15 mouse cellular contexts compared by ENCODE assay signal in the genomic region with DNA sequence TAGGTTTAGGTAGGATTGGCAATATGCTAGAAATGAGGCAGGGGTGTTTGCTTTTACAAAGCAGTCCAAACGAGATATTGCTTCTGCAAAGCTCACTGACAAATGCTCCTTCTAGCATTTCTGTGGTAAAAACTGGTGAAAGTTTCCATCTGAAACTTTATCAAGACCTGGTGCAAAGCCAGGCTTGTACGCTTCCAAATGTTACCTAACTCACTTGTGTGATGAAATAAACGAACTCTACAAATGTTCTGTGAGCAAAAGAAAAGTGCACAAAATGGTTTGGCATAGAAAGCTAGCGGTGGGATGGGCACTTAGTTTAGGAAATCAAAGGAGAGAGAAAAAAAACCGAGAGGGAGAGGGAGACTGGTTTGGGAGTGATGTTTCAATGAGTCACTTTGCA.
"Had no signal": no experiment of that assay in that cellular context is flagged by ENCODE, and none has a peak within 500 bp of the region (broad histone marks: within the 10 kb centered on the region; RNA-seq: fewer than 3 reads in every experiment).

No protein-coding gene starts in this region.

- H3K4me3 ChIP-seq: left cerebral cortex, adult 2 months; limb, embryonic 10.5 days; liver, embryonic 13.5 days; midbrain, embryonic 12.5 days; neural tube, embryonic 13.5 days had no signal

- H3K27me3 ChIP-seq: liver, embryonic 13.5 days had no signal

- H3K27ac ChIP-seq: left cerebral cortex, adult 2 months; limb, embryonic 10.5 days; liver, embryonic 13.5 days; macrophage; midbrain, embryonic 12.5 days; neural tube, embryonic 13.5 days had no signal

- H3K36me3 ChIP-seq: limb, embryonic 10.5 days; liver, embryonic 13.5 days; midbrain, embryonic 12.5 days; neural tube, embryonic 13.5 days had no signal

- H3K4me2 ChIP-seq: liver, embryonic 13.5 days; midbrain, embryonic 12.5 days; neural tube, embryonic 13.5 days had no signal

- ATAC-seq: liver, postnatal 0 days; midbrain, embryonic 16.5 days had no signal

- DNase-seq: kidney, adult 18-20 months; kidney, postnatal 14 days; liver, embryonic 13.5 days; liver, postnatal 0 days; retina, postnatal 1 day; right cerebral cortex, postnatal 4 days; spleen, adult 18-20 months; thymus, adult 18-20 months; thymus, postnatal 14 days had no signal

- H3K9ac ChIP-seq: liver, embryonic 13.5 days; liver, postnatal 0 days; midbrain, embryonic 12.5 days; neural tube, embryonic 13.5 days had no signal

- H3K9me3 ChIP-seq: limb, embryonic 10.5 days; liver, embryonic 13.5 days; midbrain, embryonic 12.5 days; neural tube, embryonic 13.5 days had no signal

- H3K4me1 ChIP-seq: limb, embryonic 10.5 days; liver, embryonic 13.5 days; midbrain, embryonic 12.5 days had no signal
